ENCODE assay signal across 8 mouse cellular contexts in genomic region chr8:88698048-88698447, GRCm38 (mm10). TPM values are rescaled to one million over a fixed set of nuclear protein-coding genes. Genes with fewer than 3 reads are reported as not detected.
DNase-seq lines count a peak whose midpoint lies in the region; ATAC-seq lines count a peak whose summit lies in the region.

No protein-coding gene starts in this region.

- 55% methylated on average over 2 of the region's 2 CpGs for WGBS in heart, embryonic 11.5 days (ENCODE audit: insufficient replicate concordance)
- WGBS in forebrain, embryonic 13.5 days: 22% methylated on average over 2 of the region's 2 CpGs
- 44% methylated on average over 2 of the region's 2 CpGs for WGBS in liver, embryonic 16.5 days (ENCODE audit: insufficient replicate concordance)

- H3K36me3 ChIP-seq in heart, embryonic 11.5 days (ENCODE audit: control insufficient read depth, insufficient read depth, low read length): no peaks in the 10 kb centered on the region
- no peaks in the 10 kb centered on the region for H3K36me3 ChIP-seq in forebrain, embryonic 13.5 days (ENCODE audit: poor library complexity, severe bottlenecking)
- H3K36me3 ChIP-seq in liver, embryonic 16.5 days (ENCODE audit: control insufficient read depth, insufficient read depth): no peaks in the 10 kb centered on the region

- no peak overlapping the region for H3K27ac ChIP-seq in heart, embryonic 11.5 days (ENCODE audit: low read depth, low read length)
- H3K27ac ChIP-seq in forebrain, embryonic 13.5 days: no peak overlapping the region
- no peak overlapping the region for H3K27ac ChIP-seq in liver, embryonic 16.5 days (ENCODE audit: low read length)

- H3K9ac ChIP-seq in heart, embryonic 11.5 days (ENCODE audit: low read depth, low read length): no peak overlapping the region; the same call in 1 of the 2 replicates
- H3K9ac ChIP-seq in forebrain, embryonic 13.5 days: peak overlapping the region; percentile 81
- H3K9ac ChIP-seq in liver, embryonic 16.5 days (ENCODE audit: low read depth, low read length): no peak overlapping the region

- no peak for ATAC-seq in heart, embryonic 11.5 days (replicated peaks; ENCODE audit: insufficient number of reproducible peaks, low FRiP score, low TSS enrichment)
- ATAC-seq in forebrain, embryonic 13.5 days: no peak
- no peak for ATAC-seq in liver, embryonic 16.5 days (ENCODE audit: low read depth)
- no peak for ATAC-seq in granulocyte monocyte progenitor cell, adult 5-6 weeks (replicated peaks; ENCODE audit: poor library complexity, severe bottlenecking)

- peak overlapping the region; percentile 94 for H3K4me3 ChIP-seq in heart, embryonic 11.5 days (ENCODE audit: low read depth, low read length)
- peak overlapping the region; percentile 63 for H3K4me3 ChIP-seq in forebrain, embryonic 13.5 days
- peak overlapping the region; percentile 79 for H3K4me3 ChIP-seq in liver, embryonic 16.5 days (ENCODE audit: low read depth, low read length)

- H3K27me3 ChIP-seq in heart, embryonic 11.5 days (ENCODE audit: control insufficient read depth, insufficient read depth, low read length): no peaks in the 10 kb centered on the region
- H3K27me3 ChIP-seq in forebrain, embryonic 13.5 days: peaks cover 6% of the 10 kb centered on the region; the same call in 1 of the 2 replicates
- no peaks in the 10 kb centered on the region for H3K27me3 ChIP-seq in liver, embryonic 16.5 days (ENCODE audit: control insufficient read depth, insufficient read depth, low read depth, low read length)

- DNase-seq in heart, adult 8-10 months (ENCODE audit: low spot score): no peak
- peak; percentile 59 for DNase-seq in CD4-positive helper T cell, adult 2 months (ENCODE audit: low read depth, low spot score)
- DNase-seq in cerebellum, adult 8-10 months: no peak
- no peak for DNase-seq in lung, postnatal 36 days

- H3K9me3 ChIP-seq in heart, embryonic 11.5 days (replicated peaks; ENCODE audit: control insufficient read depth, low read length): no peaks in the 10 kb centered on the region
- no peaks in the 10 kb centered on the region for H3K9me3 ChIP-seq in forebrain, embryonic 13.5 days (replicated peaks)
- no peaks in the 10 kb centered on the region for H3K9me3 ChIP-seq in liver, embryonic 16.5 days (replicated peaks; ENCODE audit: control insufficient read depth, low read length)

- peak overlapping the region; percentile 81 for H3K4me2 ChIP-seq in heart, embryonic 11.5 days
- H3K4me2 ChIP-seq in forebrain, embryonic 13.5 days: peak overlapping the region; percentile 84
- peak overlapping the region; percentile 84 for H3K4me2 ChIP-seq in liver, embryonic 16.5 days (ENCODE audit: low read depth, low read length)

- 0 out of 2 replicates have a peak, but pooled peaks cover 2% of the 10 kb centered on the region for H3K4me1 ChIP-seq in heart, embryonic 11.5 days (ENCODE audit: control insufficient read depth, insufficient read depth, low read length)
- H3K4me1 ChIP-seq in forebrain, embryonic 13.5 days: peaks cover 15% of the 10 kb centered on the region
- H3K4me1 ChIP-seq in liver, embryonic 16.5 days (ENCODE audit: control insufficient read depth, low read depth, low read length): peaks cover 10% of the 10 kb centered on the region

RNA-seq across cellular contexts. Expression of gene Cyld, which starts 1.2 kb away (rescaled TPM):
- 10.2 and 11.5 TPM in 2 replicates for polyA plus RNA-seq in heart, embryonic 11.5 days (2014; fragmentation: Nextera tagmentation; extraction: Ambion mirVana)
- 10 to 100 TPM; 26.3 to 31.2 (median 30.0) TPM for total RNA-seq in heart, adult 8-10 months (2022)
- polyA plus RNA-seq in forebrain, embryonic 13.5 days (2015; fragmentation: Nextera tagmentation; extraction: Ambion mirVana): 13.7 and 14.5 TPM in 2 replicates
- polyA plus RNA-seq in liver, embryonic 16.5 days (2015; fragmentation: Nextera tagmentation; extraction: Ambion mirVana): 5.9 and 6.5 TPM in 2 replicates
- total RNA-seq in granulocyte monocyte progenitor cell, adult 5-6 weeks (2014; fragmentation: Nextera tagmentation): 26.9 and 30.2 TPM in 2 replicates
- 31.1 and 35.8 TPM in 2 replicates for total RNA-seq in granulocyte monocyte progenitor cell, adult 5-6 weeks (2017)

RNA-seq across cellular contexts. Expression of gene Nod2, which starts 50.9 kb away (rescaled TPM):
- polyA plus RNA-seq in heart, embryonic 11.5 days (2014; fragmentation: Nextera tagmentation; extraction: Ambion mirVana): 0.04 TPM in 1 of 2 replicates, not detected in the other
- 1 to 10 TPM in 1 of 4 experiments, under 1 TPM in 3; 0.56 to 1.3 (median 0.68) TPM for total RNA-seq in heart, adult 8-10 months (2022)
- polyA plus RNA-seq in forebrain, embryonic 13.5 days (2015; fragmentation: Nextera tagmentation; extraction: Ambion mirVana): 0.06 and 0.10 TPM in 2 replicates
- polyA plus RNA-seq in liver, embryonic 16.5 days (2015; fragmentation: Nextera tagmentation; extraction: Ambion mirVana): 0.05 and 0.12 TPM in 2 replicates
- 0.26 TPM in 1 of 2 replicates, not detected in the other for total RNA-seq in granulocyte monocyte progenitor cell, adult 5-6 weeks (2014; fragmentation: Nextera tagmentation)
- total RNA-seq in granulocyte monocyte progenitor cell, adult 5-6 weeks (2017): 0.47 and 1.1 TPM in 2 replicates
